Mouse (Mus musculus): ENCODE results near the gene Aagab.

Aagab gene

DNA sequence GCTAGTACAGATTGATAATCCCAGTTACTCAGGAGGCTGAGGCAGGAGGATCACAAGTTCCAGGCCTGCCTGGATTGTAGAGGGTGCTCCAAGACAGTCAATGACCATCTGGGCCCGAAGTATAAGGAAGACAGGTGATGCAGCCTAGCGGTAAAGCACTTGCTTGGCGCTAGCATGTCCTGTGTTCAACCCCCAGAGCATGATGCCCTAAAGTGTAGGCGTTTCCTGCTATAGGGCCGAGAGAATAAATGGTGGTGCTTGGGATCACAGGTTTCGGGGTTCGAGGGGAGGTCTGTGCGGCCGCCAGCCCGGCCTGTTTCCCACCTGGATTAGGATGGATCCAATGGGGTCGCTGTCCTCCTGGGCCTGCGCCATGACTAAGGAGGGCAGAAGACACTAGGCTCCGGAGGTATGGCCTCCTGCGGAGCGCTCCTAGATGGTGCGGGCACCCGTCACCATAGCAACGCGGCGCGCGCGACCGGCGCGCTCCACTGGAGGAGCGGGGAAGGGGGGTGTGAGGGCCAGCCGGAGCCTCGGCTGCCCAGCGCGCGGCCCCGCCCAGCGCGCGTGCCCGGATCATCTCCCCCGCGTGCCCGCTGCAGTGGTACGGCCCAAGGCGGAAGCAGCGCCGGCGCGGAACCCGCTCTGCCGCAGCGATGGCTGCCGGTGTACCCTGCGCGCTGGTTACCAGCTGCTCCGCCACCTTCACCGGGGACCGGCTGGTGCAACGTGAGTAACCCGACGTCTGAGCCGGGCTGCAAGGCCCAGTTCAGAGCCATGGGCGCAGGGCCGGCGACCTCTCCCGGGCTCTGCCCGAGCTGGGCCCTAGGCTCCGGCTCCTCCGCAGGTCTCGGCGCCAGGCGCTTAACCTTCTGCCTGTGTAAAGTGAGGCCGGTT, at the start of gene Aagab, which contains the start of gene Iqch:
Aagab (plus strand) TSS at position 618 of the 897 bp plus-strand sequence.
Iqch (minus strand) TSS at position 451 of the 897 bp plus-strand sequence.
- DNase-seq = peak; percentile 97

DNA sequence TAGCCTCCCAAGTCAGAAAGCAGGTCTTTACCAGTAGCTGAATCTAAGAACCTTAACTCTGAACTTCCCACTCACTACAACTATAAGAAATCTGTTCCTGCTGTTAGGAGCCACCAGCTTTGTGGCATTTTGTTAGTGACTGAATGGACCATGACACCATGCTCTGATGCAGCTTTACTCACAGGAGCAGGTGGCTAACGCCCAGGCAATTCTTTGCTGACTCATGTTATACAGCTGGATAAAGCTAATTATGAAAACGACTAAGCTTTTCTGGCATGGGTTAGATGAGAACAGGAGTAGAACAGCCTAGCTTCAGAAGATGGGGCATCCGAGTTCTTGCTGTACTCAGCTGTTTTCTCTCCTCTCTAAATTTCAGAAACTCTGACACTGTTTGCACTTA, 48.8 kb upstream of the Aagab start:
- DNase-seq = peak; percentile 30

DNA sequence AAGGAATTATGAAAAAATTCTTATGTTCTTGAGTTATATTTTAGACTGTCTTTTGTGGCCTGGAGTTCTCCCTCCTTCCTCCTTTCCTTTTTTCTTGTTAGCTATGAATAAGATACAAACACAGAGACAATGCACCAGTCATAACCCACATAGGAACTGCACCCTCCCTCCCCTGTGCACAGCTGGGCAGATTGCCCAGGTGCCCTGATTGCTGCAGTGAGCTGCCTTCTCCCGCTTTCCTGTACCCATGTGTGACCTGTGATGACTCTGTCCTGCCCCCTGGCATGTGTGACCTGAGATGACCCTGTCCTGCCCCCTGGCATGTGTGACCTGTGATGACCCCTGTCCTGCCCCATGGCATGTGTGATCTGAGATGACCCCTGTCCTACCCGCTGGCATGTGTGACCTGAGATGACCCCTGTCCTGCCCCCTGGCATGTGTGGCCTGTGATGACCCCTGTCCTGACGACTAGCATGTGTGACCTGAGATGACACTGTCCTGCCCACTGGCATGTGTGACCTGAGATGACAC, 46.9 kb upstream of the Aagab start:
- DNase-seq = no peak

DNA sequence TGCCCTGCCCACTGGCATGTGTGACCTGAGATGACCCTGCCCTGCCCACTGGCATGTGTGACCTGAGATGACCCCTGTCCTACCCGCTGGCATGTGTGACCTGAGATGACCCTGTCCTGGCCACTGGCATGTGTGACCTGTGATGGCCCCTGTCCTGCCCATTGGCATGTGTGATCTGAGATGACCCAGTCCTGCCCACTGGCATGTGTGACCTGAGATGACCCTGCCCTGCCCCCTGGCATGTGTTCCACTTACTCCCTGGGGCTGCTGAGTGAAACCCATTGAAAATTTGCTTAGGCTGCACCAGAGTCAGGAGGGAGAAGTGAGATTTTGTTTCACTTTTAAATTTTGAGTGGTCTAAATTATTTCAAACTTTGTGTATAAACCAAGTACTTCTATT, 46.1 kb upstream of the Aagab start:
- DNase-seq = no peak

DNA sequence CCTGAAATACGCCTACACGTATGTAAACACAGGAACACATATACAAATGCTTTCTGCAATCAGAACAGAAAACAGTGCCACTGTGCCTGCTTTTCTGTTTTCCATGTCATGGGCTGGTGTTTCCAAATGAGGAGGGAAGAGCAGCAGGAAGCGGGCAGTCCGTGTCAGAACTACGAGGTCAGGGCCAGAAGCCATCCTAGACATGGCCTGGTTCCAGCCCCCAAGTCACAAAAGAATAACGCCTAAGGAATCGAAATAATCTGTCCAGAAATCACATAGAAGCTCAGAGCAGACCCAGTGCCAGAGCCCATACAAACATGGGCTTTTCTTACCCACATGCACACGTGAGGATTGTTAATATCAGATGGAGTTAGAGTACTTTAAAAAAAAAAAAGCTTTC, 45.5 kb upstream of the Aagab start:
- no peak for DNase-seq

DNA sequence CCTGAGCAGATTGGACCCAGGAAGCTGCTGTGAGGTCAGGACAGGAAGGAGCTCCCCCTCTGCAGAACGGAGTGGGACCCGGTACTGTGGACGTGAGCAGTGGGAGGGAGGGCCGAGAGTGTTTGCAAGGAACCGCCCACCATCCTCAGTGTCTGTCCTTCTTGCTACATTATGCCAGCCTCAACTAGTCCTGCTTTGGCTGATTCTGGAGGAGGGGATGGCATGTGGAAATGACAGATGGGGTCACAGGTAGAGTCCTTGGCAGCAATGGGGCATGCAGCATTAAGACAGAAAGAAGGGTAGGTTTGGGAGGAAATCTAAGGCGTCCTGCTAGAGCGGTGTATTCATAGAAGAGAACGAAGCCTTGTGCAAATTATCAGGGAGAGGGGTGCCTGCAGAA, 40.5 kb upstream of the Aagab start:
- no peak for DNase-seq

DNA sequence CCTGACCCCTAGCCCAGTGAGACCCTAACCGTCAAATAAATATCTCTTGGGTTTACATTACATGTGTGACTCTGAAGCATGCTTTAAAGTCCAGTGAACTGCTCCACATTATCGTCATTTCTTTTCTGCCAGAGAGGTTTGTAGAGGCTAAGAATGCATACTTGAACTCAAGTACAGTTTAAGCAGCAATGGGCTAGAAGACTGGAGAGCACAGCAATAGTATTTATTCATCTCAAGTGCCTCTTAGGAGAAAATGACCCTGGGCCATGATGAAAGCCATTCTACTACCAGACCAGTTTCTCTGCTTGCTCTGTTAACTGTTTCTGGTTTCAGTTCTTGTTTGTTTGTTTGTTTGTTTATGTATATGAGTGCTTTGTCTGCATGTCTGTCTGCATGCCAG, 39.0 kb upstream of the Aagab start:
- DNase-seq = no peak

DNA sequence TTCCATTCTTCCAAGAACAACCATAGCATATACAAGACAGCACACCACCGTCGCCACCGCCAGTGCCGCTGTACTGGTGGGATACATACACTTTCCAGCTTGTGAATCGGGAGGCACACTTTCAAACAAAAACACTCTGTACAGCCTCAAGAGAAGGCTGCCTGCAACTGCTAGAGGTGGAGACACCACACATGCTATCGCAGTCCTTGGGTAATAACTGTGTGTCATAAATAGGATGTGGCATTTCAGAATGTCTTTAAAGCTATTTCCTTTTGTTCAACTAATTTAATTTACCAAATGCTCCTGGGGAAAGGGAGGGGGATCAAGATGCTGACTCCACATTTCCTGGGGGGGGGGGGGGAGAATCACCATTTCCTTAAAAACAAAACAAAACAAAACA, 34.1 kb upstream of the Aagab start:
- DNase-seq = no peak

DNA sequence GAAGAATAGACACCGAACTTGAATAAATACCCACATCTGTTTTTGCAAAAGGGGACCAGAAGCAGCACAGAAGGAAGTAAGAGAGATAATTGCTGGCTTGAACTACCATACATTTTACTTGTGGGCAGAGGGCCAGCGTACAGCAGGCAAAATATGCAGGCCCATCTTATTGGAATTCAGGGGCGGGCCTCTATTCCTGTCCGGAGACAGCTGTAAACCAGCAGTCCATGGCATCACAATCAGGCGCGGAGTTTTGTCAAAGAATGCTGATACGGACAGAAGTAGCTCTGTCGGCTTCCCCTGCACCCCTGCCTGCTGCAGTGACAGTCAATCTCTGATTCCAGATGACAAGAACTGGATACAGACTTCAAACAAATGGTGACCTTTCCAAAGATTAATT, 33.7 kb upstream of the Aagab start:
- no peak for DNase-seq

DNA sequence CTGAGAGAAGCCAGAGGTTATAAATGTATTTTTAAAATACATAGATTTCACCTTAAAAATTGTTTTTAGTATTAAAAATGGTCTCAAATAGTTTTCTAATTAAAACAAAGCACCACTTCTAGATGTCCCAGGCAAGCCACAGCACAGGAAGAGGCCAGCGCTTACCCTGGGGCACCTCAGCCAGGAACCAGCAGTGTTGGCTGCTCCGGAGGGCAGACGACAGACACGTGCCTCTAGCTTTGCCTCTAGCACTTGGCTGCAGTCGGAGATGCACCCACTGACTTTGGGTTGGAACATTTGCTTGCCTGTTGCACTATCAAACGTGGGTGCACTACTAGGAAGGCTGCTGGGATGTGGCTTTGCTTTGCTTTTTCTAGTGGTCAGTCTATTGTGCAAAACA, 30.6 kb upstream of the Aagab start:
- DNase-seq = no peak

DNA sequence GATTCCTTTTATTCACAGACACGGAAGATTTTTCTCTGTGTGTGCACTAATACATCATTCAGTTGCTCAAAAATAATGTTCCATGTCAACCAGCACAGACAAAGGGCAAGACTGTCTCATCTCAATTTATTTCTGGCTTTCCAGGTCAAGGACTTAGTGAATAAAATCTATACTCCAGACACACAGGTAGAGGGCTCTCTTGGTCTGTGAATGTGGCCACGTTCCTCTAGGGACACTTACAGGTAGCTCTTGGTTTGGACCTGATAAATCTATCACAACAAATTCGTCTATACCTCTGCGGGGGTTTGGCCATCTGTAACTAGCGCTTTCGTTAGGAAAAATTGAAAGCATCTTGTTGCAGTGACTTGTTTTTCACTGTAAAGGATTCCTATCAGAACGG, 29.6 kb upstream of the Aagab start:
- no peak for DNase-seq

DNA sequence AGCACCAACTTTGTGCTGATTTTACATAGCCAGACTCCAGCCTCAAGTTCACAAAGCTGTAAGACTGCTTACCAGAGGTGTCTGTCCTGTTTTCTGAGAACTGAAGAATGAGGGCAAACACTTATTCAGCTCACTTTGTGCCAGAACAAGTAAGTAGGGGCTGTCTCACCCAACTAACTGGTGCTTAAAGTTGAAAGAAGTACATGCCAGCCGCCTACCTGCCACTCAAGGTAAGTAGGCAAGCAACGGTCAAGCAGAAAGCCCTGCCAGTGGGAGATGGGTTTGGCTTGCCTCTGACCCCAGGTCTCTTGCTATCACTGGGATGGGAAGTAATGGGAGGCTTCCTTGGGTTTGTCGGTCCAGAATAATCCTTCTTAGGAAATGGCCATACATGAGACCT, 25.0 kb upstream of the Aagab start:
- no peak for DNase-seq

DNA sequence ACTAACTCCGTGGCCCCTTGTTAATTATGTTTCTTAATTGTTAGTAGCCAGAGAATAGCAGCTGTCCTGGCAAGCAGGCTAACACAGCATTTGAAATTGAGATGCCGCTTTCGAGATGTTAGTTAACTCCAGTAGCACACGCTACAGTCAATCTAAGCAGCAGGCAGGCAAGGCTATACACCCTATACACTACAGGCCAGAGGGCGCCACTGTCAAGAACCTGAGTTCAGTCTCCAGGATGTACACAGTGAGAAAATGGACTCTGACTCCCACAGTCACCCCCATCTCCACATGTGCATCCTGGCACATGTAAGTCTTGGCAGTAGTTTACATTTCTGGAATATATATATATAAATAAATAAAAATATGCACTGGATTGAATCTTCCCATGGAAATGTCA, 22.8 kb upstream of the Aagab start:
- DNase-seq = no peak

DNA sequence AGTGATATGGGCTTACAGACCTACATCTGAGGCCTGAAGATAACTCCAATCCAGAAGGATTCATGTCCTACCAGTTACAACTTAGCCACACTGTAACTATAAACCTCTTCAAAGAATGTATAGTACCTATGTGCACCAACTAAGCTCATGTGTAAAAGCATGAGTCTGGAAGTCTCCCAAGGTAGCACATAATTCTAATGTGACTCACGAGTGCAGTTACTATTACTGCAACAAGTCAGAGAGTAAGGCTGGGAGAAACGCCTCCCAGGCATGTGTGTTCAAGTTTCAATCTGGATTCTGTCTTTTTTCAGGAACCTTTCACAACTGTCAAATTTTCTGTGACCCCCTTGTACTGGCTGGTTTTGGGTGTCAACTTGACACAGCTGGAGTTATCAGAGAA, 22.4 kb upstream of the Aagab start:
- DNase-seq = no peak

DNA sequence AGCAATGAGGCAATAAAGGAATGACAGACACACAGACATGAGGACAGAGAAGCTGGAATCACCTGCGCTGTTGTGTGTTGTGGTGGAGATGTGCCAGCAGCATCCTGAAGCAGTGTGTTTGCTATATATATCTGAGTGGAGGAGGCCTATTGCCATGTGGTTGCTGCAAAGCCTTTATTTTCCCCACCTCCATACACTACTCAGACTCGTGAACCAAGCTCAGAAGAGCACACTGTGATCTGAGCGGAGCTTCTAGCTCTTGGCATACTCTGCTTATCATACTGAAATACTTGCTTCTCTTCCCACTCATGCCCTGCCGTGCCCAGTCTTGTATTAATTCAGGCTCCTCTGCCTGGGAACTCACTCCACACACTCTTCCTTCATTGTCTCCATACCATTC, 20.7 kb upstream of the Aagab start:
- peak; percentile 39 for DNase-seq

DNA sequence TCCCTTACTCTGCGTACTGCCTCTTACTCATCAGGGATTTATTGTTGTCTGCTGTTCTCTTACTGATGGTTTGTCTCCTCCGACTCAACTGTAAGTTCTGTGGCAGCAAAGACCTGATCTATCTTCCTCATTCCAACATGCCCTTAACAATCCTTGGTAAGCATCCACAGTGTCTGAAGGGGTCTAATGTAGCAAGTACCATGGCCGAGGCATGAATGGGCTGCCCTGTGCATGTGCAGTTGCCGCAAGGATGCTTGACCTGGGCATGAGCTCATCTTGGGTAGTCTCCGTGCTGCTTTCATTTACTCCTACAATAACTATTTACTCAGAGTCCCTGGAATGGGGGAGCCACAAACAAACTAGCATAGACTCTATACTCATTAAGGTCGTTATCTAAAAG, 17.2 kb upstream of the Aagab start:
- DNase-seq = no peak

DNA sequence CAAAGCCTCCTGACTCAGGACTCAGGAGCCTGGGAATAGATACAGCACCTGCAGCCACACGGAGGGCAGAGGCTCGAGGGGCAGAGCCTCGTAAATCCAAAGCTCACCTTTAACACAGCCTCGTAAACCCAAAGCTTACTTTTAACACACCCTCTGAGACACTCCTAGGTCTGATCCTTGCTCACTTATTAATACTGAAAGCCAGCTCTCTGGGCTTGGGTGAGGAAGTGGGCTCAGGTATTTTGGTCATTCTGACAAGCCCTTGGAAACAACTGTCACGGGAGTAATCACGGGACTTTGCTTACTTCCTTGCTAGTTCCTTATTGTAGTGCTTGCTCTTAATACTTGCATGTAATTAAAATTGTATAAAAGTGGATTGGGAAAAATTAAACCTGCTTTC, 13.3 kb upstream of the Aagab start:
- DNase-seq = no peak

DNA sequence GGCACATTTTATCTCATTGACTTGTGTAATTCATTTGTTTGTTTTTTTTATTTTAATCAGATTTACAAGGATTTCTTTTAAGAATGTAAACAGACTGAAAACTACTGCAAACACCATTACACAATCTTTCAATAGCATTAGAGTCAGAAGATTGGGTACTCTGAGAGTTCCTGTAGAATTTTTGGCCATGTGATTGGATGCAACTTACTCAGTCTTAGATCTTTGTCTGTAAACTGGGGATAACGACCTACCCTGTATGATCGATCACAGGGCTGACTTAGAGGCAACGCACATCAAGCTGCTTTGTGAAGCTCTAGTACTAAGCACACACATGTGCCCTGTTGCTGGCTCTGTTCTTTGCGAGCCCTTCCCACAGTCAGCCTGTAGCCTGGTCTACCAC, 11.9 kb upstream of the Aagab start:
- no peak for DNase-seq

DNA sequence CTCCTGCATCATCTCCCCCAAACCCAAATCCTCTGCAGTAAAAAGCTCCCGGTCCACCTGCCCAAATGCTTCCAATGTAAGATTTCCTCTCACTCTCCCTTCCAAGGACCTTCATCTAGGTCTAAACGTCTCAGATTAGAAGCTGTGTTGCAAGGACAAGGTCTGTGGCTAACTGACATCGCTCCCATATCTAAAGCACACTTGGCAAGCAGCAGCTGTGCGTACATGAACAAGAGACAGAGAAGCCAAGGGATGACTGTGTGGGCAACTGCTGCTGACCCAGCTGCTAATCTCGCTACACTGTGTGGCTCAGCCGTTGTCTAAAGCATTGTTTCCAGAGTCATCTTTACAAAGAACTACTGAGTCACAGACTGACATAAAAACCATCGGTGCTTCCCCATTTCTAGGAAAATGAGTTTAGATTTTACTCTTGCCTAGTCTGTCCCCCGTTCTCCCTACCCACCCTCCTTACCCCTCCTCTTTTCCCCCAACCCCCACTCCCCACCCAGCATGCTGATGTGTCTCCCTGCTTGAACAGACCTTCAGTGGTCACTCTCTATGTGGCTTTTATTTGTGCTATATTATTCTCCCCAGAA, 10.7 kb upstream of the Aagab start:
- no peak for DNase-seq

DNA sequence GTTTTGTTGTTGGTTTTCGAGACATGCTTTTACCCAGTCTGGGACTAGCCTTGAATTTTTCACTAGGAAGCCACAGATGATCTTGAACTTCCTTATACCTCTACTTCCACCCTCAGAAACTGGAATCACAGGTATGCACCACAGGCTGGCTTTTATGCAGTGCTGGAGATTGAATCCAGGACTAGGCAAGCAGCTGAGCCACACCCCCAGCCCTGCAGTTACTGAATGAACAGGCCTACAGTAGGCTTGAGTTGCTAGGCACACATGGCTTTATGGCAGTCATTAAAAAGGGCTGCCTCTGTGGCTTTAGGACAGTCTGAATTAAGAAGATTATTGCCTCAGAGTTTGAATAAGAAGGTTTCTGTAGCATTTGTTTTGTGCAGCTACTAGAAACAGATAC, 7.4 kb upstream of the Aagab start:
- no peak for DNase-seq

DNA sequence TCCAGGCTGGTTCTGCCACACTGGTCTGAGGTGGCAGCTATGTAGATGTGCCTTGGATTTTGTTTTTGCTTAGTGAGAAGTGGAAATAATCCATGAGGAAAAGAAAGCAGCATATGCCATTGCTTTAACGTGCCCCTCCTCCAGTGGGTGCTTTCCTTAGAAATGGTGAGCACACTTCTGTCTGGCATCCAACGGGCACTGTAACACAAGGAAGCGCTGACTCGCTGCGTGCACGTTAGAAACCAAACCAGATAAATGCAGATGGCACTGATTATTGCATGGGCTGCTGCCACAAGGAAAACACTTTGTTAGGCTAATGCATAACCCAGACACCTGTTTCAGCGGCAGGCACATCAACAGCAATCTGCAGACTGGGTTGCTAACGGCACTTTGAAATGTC, 6.8 kb upstream of the Aagab start:
- DNase-seq = no peak

DNA sequence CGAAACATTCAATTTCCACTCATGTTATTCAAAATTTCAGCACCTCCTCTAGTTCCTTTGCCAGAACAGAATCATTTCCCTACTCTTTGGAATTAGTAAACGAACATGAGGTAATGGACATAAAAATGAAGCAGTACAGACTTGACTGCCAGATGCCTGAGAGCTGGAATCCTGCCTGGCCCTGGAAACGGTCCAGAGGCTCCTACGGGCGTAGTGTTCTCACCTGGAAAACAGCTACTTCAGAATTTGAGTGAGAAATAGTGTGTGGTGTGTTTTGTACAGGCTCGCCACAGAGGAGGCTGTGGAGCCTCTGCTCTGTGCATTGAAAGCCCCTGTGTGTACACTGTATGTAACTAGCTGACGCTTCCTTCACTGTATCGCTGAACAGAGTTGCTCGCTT, 5.8 kb upstream of the Aagab start:
- no peak for DNase-seq

DNA sequence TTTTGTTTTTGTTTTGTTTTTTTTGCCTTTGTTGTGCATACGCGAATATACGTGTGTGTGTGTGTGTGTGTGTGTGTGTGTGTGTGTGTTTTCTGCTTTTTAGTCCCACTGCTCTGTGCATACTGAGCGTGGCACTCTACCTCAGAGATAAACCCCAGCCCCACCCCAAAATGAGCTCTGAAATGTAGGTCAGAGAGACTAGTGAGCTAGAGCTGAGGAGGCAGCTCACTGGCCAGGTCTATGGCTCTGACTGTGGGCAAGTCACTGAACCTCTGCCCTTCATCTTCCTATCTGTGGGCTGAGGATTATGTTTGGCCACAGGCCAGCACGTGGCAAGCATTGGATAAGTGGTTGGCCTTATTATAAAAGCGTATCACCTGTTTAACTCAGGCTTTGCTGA, 1.4 kb downstream of the Aagab start:
- DNase-seq = no peak

DNA sequence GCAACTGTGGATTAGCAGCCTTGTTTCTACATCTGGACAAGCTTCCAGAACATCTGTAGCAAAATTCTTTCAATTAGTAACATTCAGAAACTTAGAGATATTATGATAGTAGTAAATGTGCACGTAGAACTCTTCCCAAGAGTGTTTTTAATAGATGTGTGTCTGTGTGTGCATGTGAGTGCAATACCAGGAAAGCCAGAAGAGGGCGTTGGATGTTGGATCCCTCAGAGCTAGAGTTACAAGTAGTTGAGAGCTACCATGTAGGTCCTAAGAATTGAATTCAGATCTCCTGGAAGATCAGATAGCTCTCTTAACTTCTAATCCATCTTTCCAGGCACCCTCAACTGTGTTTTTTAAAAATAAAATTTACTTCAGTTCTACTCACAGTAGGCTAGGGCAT, 4.1 kb downstream of the Aagab start:
- DNase-seq = no peak
